Comparison of ENCODE assay signal across 11 mouse cellular contexts in the genomic region with DNA sequence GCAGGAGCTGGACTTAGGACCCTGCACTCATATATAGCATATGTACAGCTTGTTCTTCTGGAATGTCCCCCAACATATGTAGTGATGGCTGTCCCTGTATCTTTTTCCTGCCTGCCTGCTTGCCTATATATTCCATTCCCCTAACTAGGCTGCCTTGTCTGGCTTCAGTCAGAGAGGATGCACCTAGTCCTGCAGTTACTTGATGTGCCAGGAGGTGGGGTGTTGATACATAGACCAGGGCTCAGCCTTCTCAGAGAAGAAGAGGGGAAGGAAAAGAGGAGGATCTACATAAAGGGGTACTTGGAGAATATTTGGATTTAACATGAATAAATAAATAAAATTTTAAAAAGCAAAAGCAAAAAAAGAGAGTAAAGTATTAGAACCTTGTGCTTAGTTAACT.
DNase-seq lines count a peak whose midpoint lies in the region; ATAC-seq and TF ChIP-seq lines count a peak whose summit lies in the region.
"Had no signal": no experiment of that assay in that cellular context is flagged by ENCODE, and none has a peak within 500 bp of the region (broad histone marks: within the 10 kb centered on the region; RNA-seq: fewer than 3 reads in every experiment).

No protein-coding gene starts in this region.

- H3K27ac ChIP-seq in hindbrain, postnatal 0 days = no peak overlapping the region
- H3K27ac ChIP-seq in hindbrain, embryonic 12.5 days = no peak overlapping the region
- no peak overlapping the region for H3K27ac ChIP-seq in lung, embryonic 14.5 days (ENCODE audit: low read depth)

- no peak for TF ChIP-seq POLR2A in lung, adult 2 months (IDR thresholded peaks at IDR 0.05; ENCODE audit: borderline replicate concordance, extremely low read depth, low read depth, low read length)

- H3K4me2 ChIP-seq in hindbrain, postnatal 0 days (ENCODE audit: low read depth, low read length) = no peak overlapping the region
- no peak overlapping the region for H3K4me2 ChIP-seq in hindbrain, embryonic 12.5 days (replicated peaks)
- H3K4me2 ChIP-seq in lung, embryonic 14.5 days = no peak overlapping the region

- peak; percentile 61; the same call in 1 of the 2 replicates for ATAC-seq in cerebellum, adult (ENCODE audit: insufficient number of reproducible peaks, low FRiP score, low TSS enrichment)
- ATAC-seq in hindbrain, postnatal 0 days = no peak
- no peak for ATAC-seq in hindbrain, embryonic 12.5 days (ENCODE audit: low FRiP score)
- no peak for ATAC-seq in lung, embryonic 14.5 days (ENCODE audit: insufficient read depth)
- ATAC-seq in hematopoietic stem cell, adult 5-6 weeks (replicated peaks in 1 of 2; ENCODE audit: insufficient read depth in 1 of 2, low FRiP score in 2 of 2, low TSS enrichment in 1 of 2, low read depth in 1 of 2, poor library complexity in 2 of 2, severe bottlenecking in 2 of 2) = peak; percentile 59 to 60; a peak in 2 of 4 replicates
- ATAC-seq: forebrain, embryonic 16.5 days had no signal

- peak; percentile 33 for TF ChIP-seq CTCF in hindbrain, postnatal 0 days (IDR thresholded peaks at IDR 0.05; ENCODE audit: low read depth)
- peak; percentile 28; the same call in 1 of the 2 replicates for TF ChIP-seq CTCF in lung, embryonic 14.5 days (IDR thresholded peaks at IDR 0.05; ENCODE audit: low read depth)
- no peak for TF ChIP-seq CTCF in lung, adult 2 months (IDR thresholded peaks at IDR 0.05; ENCODE audit: insufficient read depth, low read length)

- H3K36me3 ChIP-seq in hindbrain, postnatal 0 days (ENCODE audit: insufficient read depth, low read length) = no peaks in the 10 kb centered on the region
- no peaks in the 10 kb centered on the region for H3K36me3 ChIP-seq in hindbrain, embryonic 12.5 days
- H3K36me3 ChIP-seq in lung, embryonic 14.5 days (ENCODE audit: insufficient read depth) = no peaks in the 10 kb centered on the region

- no peaks in the 10 kb centered on the region for H3K9me3 ChIP-seq in hindbrain, postnatal 0 days (ENCODE audit: low read length)
- H3K9me3 ChIP-seq in hindbrain, embryonic 12.5 days (replicated peaks) = no peaks in the 10 kb centered on the region
- no peaks in the 10 kb centered on the region for H3K9me3 ChIP-seq in lung, embryonic 14.5 days (ENCODE audit: low read depth, low read length)

- no peak overlapping the region for H3K9ac ChIP-seq in hindbrain, postnatal 0 days (replicated peaks; ENCODE audit: low read length)
- no peak overlapping the region for H3K9ac ChIP-seq in hindbrain, embryonic 12.5 days
- no peak overlapping the region for H3K9ac ChIP-seq in lung, embryonic 14.5 days

- no peak overlapping the region for H3K4me3 ChIP-seq in hindbrain, postnatal 0 days (ENCODE audit: low read length)
- no peak overlapping the region for H3K4me3 ChIP-seq in hindbrain, embryonic 12.5 days
- H3K4me3 ChIP-seq in lung, embryonic 14.5 days (ENCODE audit: low read depth, low read length) = no peak overlapping the region
- no peak overlapping the region for H3K4me3 ChIP-seq in lung, adult 2 months (replicated peaks; ENCODE audit: extremely low read depth, low read depth, low read length)
- H3K4me3 ChIP-seq: myocyte had no signal

- H3K27me3 ChIP-seq in hindbrain, postnatal 0 days (ENCODE audit: insufficient read depth, low read length) = no peaks in the 10 kb centered on the region
- H3K27me3 ChIP-seq in hindbrain, embryonic 12.5 days = no peaks in the 10 kb centered on the region
- H3K27me3 ChIP-seq in lung, embryonic 14.5 days (ENCODE audit: insufficient read depth, low read length) = no peaks in the 10 kb centered on the region

- no peak for DNase-seq in cerebellum, adult 8-10 months
- DNase-seq in hindbrain, postnatal 0 days (ENCODE audit: low spot score) = no peak
- DNase-seq in lung, embryonic 14.5 days = no peak
- no peak for DNase-seq in lung, adult 2 months
- DNase-seq in right cerebral cortex, adult 2 months (ENCODE audit: low spot score in 2 of 2) = no peak
- DNase-seq: adrenal gland, postnatal 36 days had no signal

- no peaks in the 10 kb centered on the region for H3K4me1 ChIP-seq in hindbrain, postnatal 0 days (ENCODE audit: insufficient read depth, low read length)
- no peaks in the 10 kb centered on the region for H3K4me1 ChIP-seq in hindbrain, embryonic 12.5 days
- H3K4me1 ChIP-seq in lung, embryonic 14.5 days (ENCODE audit: insufficient read depth) = no peaks in the 10 kb centered on the region
- H3K4me1 ChIP-seq in lung, adult 2 months (ENCODE audit: control insufficient read depth, insufficient read depth, low read length) = no peaks in the 10 kb centered on the region

Comparison
In these comparisons a context has a peak if more than half of its experiments do, and no peak if none do; other contexts are left out.
1. ATAC-seq: peak in cerebellum, adult (single experiment) and hematopoietic stem cell, adult 5-6 weeks (2 of 2); none in hindbrain, postnatal 0 days (single experiment), hindbrain, embryonic 12.5 days (single experiment) and lung, embryonic 14.5 days (single experiment).